Mouse (Mus musculus) heart, adult 8-10 months (tissue): Measurements from ENCODE around the gene Fos. TPM values are rescaled to one million over a fixed set of nuclear protein-coding genes. Genes with fewer than 3 reads are reported as not detected.

Source experiments
- DNase-seq: peaks from one replicate; pipeline ENCODE4 v3.0.0; 2022; ENCODE audit warnings: low spot score
- total RNA-seq, 4 experiments: library from RNA; stranded (reverse); gene quantifications; 2 replicates each; pipeline ENCODE4 v1.2.4; 2022

Gene Fos
- total RNA-seq, 4 experiments from 2014 or later = 2.4 to 26.4 (median 15.7) TPM

DNA sequence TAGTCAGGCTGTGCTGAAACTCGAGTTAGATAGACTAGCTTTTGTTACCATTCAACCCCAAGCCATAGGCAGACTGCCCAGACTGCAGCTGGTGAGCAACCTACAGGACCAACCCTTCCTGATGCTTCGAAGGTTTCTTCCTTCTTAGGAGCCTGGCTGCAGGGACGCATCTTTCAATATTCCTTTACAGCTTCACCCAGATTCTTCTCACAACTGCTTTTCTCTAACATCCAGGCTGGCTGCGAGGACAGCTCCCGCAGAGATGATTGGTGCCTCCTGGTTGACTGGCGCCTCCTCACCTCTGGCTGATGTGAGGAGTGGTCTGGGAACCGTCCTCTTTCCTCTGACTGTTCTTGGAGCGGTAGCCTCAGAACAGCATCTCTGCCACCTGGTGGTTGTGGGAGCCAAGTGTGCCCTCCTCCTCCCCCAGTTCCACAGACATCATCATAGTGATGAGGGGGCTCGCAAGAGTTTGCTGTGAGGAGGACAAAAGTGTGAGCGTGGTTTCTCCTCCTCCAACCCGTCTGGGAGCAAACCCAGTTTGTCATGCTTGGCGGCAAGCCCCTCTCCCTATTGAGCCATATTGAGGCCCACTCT is 14.0 kb downstream of the Fos start:
- peak; percentile 55 for DNase-seq

GRCm38 (mm10) chr12:85489232-85489886 is 15.7 kb downstream of the Fos start:
- no peak for DNase-seq

GRCm38 (mm10) chr12:85490096-85490820 is 16.6 kb downstream of the Fos start:
- DNase-seq = no peak

GRCm38 (mm10) chr12:85490991-85491390 is 17.3 kb downstream of the Fos start:
- DNase-seq = no peak

DNA sequence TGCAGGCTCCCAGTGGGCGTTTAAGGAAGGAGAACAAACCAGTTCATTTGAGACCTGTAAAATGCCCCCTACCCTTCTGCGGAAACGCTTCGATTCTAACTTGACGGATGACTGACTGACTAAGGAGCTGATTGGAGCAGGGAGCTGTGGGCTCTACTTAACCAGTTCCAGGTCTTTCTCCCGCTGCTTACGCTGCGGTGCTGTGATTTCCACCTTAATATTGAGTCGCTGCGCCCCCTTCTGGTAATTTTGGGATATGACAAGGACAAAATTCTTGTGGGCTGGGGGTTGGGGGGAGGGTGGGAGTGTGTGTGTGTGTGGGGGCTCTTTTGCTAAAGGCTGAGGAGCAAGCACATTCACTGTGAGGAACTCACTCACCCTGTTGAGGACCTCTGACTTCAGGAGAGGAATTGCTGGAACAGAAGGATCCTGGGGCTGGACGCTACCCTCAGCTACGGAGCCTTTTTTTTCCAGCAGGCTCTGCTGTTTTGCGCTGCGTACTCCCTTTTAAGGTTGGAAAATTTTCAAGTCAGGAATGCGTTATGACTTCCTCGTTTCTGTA is 18.5 kb downstream of the Fos start:
- peak; percentile 65 for DNase-seq

DNA sequence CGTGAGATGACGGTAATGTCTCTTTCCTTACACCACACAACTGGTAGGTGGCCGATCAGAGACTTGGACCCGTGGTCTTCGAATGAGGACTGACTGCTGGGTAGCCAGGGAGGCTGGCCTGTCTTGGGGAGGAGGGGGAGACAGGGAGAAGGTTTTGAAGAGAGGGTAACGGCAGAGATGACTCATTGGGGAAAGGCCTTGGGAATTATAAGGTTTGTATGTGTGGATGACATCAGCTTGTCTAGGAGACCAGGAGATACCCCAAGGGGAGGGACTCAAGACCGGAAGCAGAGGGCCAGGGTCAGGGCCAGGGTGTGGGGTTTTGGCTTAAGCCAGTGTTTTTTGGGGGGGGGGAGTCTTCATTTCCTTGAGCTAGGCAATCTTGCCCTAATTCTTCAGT is 22.6 kb downstream of the Fos start:
- DNase-seq = no peak

- peak; percentile 68 for DNase-seq
These were observed 23.1 kb downstream of the Fos start for GRCm38 (mm10) chr12:85496755-85497154.

DNA sequence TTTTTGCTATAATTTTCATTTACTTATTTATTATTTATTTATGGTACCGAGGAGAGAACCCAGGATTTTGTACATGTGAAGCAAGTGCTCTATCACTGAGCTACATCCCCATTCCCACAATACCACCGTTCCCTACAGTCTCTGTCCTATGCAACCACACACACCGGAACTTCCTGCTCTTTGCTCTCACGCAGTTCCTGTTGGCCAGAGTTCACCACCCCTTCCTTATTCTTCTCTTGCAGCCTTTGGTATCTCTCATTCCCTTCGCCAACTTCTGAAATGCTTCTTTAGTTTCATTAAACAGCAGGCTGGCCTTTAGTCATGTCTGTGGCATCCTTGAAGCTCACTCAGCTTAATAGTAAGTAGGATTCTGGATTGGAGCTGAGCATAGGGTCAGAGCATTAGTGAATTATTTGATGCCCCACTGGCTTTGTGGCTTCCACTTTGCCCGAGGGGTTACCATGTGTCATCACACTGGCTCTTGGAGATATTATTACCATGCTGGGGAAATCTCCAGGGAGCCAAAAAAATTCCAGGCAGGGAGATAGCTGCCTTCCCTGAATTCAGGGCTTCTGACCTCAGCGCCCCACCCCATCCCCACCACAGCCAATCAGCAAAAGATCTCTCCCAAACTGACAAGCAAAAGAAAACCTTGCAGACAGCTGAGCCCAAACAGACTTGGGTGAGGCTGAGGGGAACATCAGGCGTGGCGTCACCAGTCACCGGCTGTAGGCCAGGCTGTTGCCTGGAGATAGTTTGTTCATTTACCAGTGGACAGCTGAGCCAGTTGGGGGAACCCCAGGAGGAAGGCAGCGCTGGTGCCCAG is 23.8 kb downstream of the Fos start:
- peak; percentile 58 for DNase-seq

GRCm38 (mm10) chr12:85499001-85499400 is 25.3 kb downstream of the Fos start:
- DNase-seq = no peak

DNA sequence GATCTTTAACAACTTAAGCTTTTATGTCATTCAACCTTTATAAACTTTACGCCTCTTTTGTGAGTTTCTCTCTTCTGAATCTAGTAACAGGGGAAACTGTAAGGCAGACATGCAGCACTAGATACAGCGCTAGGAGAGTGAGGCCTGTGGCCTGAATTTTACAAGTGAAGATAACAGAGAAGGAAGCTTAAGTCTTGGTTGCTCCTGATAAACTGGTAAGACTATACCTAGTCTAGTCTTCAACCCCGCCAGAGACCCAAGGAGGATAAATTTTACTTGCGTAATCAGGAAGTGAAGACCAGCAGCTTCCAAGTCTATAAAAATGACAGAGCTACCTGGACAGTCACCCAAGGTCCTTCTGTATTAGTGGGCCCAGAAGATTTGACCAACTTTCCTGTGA is 29.0 kb downstream of the Fos start:
- DNase-seq = no peak

DNA sequence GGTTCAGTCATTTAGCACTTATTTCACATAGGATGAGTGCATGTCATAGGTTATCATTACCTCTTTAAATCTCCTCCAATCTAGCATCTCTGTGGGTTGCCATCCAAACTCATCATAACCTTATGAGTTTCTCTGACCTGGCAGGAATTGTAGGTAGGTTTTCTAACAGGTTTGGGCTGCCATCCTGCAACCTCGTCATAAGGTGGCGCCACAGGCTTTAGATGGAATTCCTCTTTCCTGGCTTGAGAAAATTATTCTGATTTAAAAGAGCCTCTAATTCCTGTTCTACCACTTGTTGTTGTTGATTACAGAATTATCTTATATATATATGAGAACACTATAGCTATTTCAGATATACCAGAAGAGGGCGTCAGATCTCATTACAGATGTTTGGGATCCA is 34.5 kb downstream of the Fos start:
- DNase-seq = no peak

- no peak for DNase-seq
These were observed 36.3 kb downstream of the Fos start for GRCm38 (mm10) chr12:85510013-85510412.

GRCm38 (mm10) chr12:85513789-85514447 is 40.2 kb downstream of the Fos start:
- DNase-seq = no peak

DNA sequence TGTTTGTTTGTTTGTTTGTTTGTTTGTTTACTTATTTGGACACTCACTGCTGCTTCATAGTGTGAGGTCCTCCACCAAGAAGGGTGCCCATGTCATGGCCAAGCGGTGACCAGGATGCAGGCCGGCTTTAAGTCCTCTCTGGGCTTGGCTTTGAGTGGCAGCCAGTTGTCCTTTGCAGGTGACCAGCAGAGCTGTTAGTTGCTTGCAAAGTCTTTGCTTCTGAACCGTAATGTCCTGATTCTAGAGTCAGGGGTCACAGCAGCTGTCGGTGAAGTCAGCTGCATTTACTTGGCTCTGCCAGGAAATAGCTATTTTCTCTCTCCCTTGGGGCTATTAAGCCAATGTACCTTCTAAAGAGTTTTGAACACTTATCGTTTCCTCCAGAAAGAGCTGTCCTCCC is 41.3 kb downstream of the Fos start:
- DNase-seq = no peak

GRCm38 (mm10) chr12:85515865-85516264 is 42.2 kb downstream of the Fos start:
- no peak for DNase-seq

- no peak for DNase-seq
These were observed 43.6 kb downstream of the Fos start for GRCm38 (mm10) chr12:85517339-85517738.

GRCm38 (mm10) chr12:85518009-85518408 is 44.3 kb downstream of the Fos start:
- DNase-seq = no peak

DNA sequence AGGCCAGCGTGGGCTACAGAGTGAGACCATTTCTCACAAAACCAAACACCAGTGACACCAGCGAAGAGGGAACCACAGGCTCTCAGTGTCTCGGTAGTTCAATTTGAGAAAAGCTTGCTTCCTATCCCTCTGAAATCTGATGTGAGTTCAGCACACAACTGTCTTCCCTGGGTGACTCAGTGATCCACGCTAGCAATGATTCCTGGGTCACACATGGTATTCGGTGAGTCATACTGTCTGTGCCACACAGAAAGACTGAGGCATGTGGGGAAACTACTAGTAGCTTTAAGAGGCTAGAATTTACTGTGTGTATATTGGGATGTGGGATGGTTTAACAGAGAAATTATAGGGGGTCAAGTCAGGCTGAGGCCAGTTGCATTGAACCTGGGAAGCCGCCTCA is 45.9 kb downstream of the Fos start:
- DNase-seq = no peak

DNA sequence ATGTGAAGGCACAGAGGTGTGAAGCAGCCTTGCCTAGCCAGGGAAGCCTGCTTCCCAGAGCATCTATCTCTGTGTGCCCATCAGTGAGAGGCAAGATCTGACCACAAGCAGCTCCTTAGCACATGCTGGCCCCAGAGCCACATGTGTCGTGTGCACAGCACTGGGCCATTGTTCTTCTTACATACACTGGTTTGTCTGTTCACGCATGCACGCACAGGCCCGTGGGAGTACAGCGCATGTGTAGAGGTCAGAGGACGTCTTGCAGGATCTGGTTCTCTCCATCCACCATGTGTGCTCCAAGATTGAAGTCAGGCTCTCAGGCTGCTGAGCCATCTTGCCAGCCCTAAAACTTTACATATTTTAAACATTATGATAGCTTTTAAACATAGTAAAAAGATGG is 47.4 kb downstream of the Fos start:
- DNase-seq = no peak

DNA sequence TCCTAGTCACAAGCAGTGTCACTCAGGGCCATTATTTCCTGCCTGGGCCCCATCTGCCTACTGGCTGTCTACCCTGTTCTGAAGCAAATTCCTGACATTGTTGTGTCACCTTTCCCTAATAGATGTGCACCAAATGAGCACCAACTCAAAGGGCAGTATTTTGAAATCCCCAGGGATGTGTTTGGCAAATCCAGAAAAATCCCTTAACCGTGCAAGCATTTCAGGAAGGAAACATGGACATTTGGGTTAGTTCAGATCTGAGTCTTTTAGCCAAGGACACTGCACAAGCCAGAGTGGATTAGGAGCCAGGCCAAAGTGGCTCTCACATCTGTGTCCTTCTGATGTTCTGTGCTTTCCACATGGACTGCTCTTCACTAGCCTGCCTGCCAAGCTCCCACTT is 48.0 kb downstream of the Fos start:
- no peak for DNase-seq

DNA sequence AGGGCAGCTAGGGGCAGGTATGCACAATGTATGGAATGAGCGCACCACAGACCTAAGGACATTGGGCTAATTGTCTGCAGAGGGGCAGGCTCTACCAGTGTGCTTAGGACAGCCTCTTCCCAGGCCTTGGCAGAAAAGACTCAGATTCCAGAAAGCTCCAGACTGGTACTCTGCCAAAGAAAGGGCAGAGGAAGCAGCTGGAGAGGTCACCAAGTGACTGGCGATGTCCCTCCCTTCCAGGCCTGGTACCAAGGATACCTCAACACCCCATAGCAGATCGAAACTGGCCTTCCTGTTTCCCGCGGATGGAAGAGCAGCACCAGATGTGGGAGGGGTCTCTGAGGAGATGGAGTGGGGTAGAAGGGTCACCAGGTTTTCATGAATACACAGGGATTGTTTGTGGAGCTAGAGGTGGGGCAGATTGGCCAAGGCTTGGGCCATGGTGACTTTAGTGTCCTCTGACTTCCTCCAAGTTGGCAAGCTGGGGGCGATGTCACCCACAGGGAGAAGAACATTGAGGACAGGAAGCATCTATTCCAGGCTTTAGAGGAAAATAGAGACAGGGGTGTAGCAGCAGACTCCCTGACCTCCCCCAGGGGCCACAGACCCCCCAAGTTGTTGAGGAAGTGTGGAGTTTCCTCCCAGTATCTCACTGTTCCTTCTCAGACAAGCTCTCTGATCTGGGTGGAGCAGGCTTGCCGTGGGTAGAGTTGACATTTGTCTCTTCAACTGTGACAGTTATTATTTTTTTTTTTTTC is 49.1 kb downstream of the Fos start:
- DNase-seq = no peak
